Comparison of ENCODE assay signal across 8 mouse cellular contexts in the genomic region with DNA sequence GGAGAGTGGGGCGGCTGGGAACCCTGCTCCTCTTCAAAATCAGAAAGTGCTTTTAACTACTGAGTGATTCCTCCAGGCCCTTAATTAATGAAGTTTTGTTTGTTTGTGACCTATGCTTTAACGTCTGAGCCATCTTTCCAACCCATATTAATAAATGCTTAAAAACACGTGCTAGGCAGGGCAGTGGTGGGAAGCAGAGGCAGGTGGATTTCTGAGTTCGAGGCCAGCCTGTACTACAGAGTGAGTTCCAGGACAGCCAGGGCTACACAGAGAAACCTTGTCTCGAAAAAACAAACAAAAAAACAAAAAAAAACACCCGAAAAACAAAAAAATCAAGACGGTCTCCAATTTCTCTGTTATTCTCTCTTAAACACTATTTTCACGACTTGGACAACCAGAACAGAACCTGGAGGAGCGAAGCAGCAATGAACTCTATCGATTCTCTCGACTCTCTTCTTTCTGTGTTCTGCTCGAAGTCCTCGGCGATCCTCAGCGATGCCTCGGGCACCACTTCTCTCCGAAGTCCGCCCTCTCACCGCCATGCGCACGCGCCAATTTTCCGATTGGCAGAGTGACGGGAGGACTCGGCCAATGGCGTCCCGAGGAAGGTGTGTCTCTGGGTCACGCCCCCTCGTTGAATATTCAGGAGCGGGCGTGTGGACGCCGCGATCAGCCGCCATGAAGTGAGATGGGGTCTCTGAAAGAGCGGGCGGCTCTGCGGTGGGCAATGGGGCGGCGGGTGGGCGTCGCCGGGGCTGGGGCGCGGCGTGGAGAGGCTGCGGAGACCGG. TPM values are rescaled to one million over a fixed set of nuclear protein-coding genes. Genes with fewer than 3 reads are reported as not detected.
DNase-seq lines count a peak whose midpoint lies in the region; ATAC-seq and TF ChIP-seq lines count a peak whose summit lies in the region.

A gene (plus strand): TSS at position 634 of the 789 bp plus-strand sequence.

- peaks cover 54% of the 10 kb centered on the region for H3K36me3 ChIP-seq in G1E (replicated peaks)
- 0 out of 2 replicates have a peak, but pooled peaks cover 10% of the 10 kb centered on the region for H3K36me3 ChIP-seq in forebrain, embryonic 16.5 days (ENCODE audit: control insufficient read depth, insufficient read depth)
- peaks cover 37% of the 10 kb centered on the region for H3K36me3 ChIP-seq in lung, embryonic 14.5 days (ENCODE audit: insufficient read depth)
- H3K36me3 ChIP-seq in thymus, adult 2 months (ENCODE audit: control insufficient read depth, insufficient read depth, low read length), result peaks cover 12% of the 10 kb centered on the region

- peak; percentile 50; the same call in 1 of the 2 replicates for TF ChIP-seq POLR2A in olfactory bulb, adult 2 months (IDR thresholded peaks at IDR 0.05; ENCODE audit: insufficient read depth, low read depth, low read length)
- TF ChIP-seq POLR2A in thymus, adult 2 months (IDR thresholded peaks at IDR 0.05; ENCODE audit: control insufficient read depth, extremely low read depth, insufficient read depth, low read length, poor library complexity), result no peak

- TF ChIP-seq CTCF in G1E (IDR thresholded peaks at IDR 0.05; ENCODE audit: low read depth, low read length), result no peak
- TF ChIP-seq CTCF in layer of hippocampus, adult 2 months (conservative IDR thresholded peaks at IDR 0.05), result no peak
- TF ChIP-seq CTCF in lung, embryonic 14.5 days (IDR thresholded peaks at IDR 0.05; ENCODE audit: low read depth), result no peak
- TF ChIP-seq CTCF in olfactory bulb, adult 2 months (IDR thresholded peaks at IDR 0.05; ENCODE audit: insufficient read depth, low read depth, low read length), result no peak
- no peak for TF ChIP-seq CTCF in thymus, adult 2 months (IDR thresholded peaks at IDR 0.05; ENCODE audit: borderline replicate concordance, control insufficient read depth, extremely low read depth, insufficient read depth, low read length, poor library complexity)

- ATAC-seq in G1E (ENCODE audit: extremely low read depth, insufficient number of reproducible peaks, low FRiP score, poor library complexity, severe bottlenecking), result peak; percentile 100
- peak; percentile 97 for ATAC-seq in forebrain, embryonic 16.5 days
- ATAC-seq in lung, embryonic 14.5 days (ENCODE audit: insufficient read depth), result peak; percentile 98

- H3K4me1 ChIP-seq in G1E (ENCODE audit: insufficient read depth, low read depth, low read length), result peaks cover 25% of the 10 kb centered on the region
- peaks cover 17% of the 10 kb centered on the region for H3K4me1 ChIP-seq in forebrain, embryonic 16.5 days (replicated peaks; ENCODE audit: control insufficient read depth, insufficient read depth, low read length)
- no peaks in the 10 kb centered on the region; the same call in 1 of the 2 replicates for H3K4me1 ChIP-seq in lung, embryonic 14.5 days (ENCODE audit: insufficient read depth)
- H3K4me1 ChIP-seq in olfactory bulb, adult 2 months (ENCODE audit: control insufficient read depth, insufficient read depth, low read length), result peaks cover 8% of the 10 kb centered on the region
- peaks cover 7% of the 10 kb centered on the region; the same call in 1 of the 2 replicates for H3K4me1 ChIP-seq in thymus, adult 2 months (replicated peaks; ENCODE audit: control insufficient read depth, insufficient read depth, low read length)

- WGBS in forebrain, embryonic 16.5 days, result 7% methylated on average over 46 of the region's 48 CpGs
- 5% methylated on average over 48 of the region's 48 CpGs for WGBS in lung, embryonic 14.5 days
- WGBS in olfactory bulb, adult 2 months, result 6% methylated on average over 44 of the region's 48 CpGs
- WGBS in thymus, adult 2 months, result 7% methylated on average over 47 of the region's 48 CpGs

- H3K4me3 ChIP-seq in G1E (ENCODE audit: low read depth, low read length), result peak within 1 kb of the TSS; percentile 96
- peak within 1 kb of the TSS; percentile 95 for H3K4me3 ChIP-seq in forebrain, embryonic 16.5 days (replicated peaks; ENCODE audit: low read length)
- peak within 1 kb of the TSS; percentile 96 for H3K4me3 ChIP-seq in layer of hippocampus, adult 2 months
- peak within 1 kb of the TSS; percentile 74 for H3K4me3 ChIP-seq in lung, embryonic 14.5 days (ENCODE audit: low read depth, low read length)
- H3K4me3 ChIP-seq in olfactory bulb, adult 2 months (ENCODE audit: insufficient read depth, low read depth, low read length), result peak within 1 kb of the TSS; percentile 94
- H3K4me3 ChIP-seq in thymus, adult 2 months (ENCODE audit: control insufficient read depth, insufficient read depth, low read length), result peak within 1 kb of the TSS; percentile 79

- H3K9me3 ChIP-seq in G1E (replicated peaks), result no peaks in the 10 kb centered on the region
- H3K9me3 ChIP-seq in forebrain, embryonic 16.5 days (ENCODE audit: control insufficient read depth, low read length), result no peaks in the 10 kb centered on the region
- no peaks in the 10 kb centered on the region for H3K9me3 ChIP-seq in lung, embryonic 14.5 days (ENCODE audit: low read depth, low read length)

- intact Hi-C loops in heart, postnatal 36 days (cut with DNase I), result no loop called here

- peak within 1 kb of the TSS; percentile 84 for H3K9ac ChIP-seq in forebrain, embryonic 16.5 days (replicated peaks; ENCODE audit: low read depth, low read length)
- H3K9ac ChIP-seq in lung, embryonic 14.5 days, result peak within 1 kb of the TSS; percentile 83

- no peaks in the 10 kb centered on the region for H3K27me3 ChIP-seq in G1E (ENCODE audit: insufficient read depth, low read length)
- H3K27me3 ChIP-seq in forebrain, embryonic 16.5 days (replicated peaks; ENCODE audit: control insufficient read depth, insufficient read depth, low read length), result no peaks in the 10 kb centered on the region
- no peaks in the 10 kb centered on the region for H3K27me3 ChIP-seq in lung, embryonic 14.5 days (ENCODE audit: insufficient read depth, low read length)
- H3K27me3 ChIP-seq in thymus, adult 2 months (ENCODE audit: control insufficient read depth, insufficient read depth, low read length), result no peaks in the 10 kb centered on the region

- H3K27ac ChIP-seq in forebrain, embryonic 16.5 days (ENCODE audit: low read length), result peak within 1 kb of the TSS; percentile 53
- peak within 1 kb of the TSS; percentile 69 for H3K27ac ChIP-seq in layer of hippocampus, adult 2 months
- peak within 1 kb of the TSS; percentile 30; the same call in 1 of the 2 replicates for H3K27ac ChIP-seq in lung, embryonic 14.5 days (ENCODE audit: low read depth)
- no peak within 1 kb of the TSS for H3K27ac ChIP-seq in olfactory bulb, adult 2 months (ENCODE audit: insufficient read depth, low read depth, low read length)
- H3K27ac ChIP-seq in thymus, adult 2 months (ENCODE audit: control insufficient read depth, insufficient read depth, low read length), result no peak within 1 kb of the TSS

- DNase-seq in G1E (ENCODE audit: low spot score), result peak; percentile 98
- peak; percentile 98 to 99 for DNase-seq in cerebellum, adult 18-20 months
- peak; percentile 99 for DNase-seq in heart, postnatal 36 days
- peak; percentile 99 for DNase-seq in layer of hippocampus, adult 2 months (ENCODE audit: low spot score in 2 of 2)
- DNase-seq in lung, embryonic 14.5 days, result peak; percentile 100
- peak; percentile 99 for DNase-seq in thymus, adult 2 months

- H3K4me2 ChIP-seq in forebrain, embryonic 16.5 days (ENCODE audit: low read length), result peak within 1 kb of the TSS; percentile 87
- H3K4me2 ChIP-seq in lung, embryonic 14.5 days, result peak within 1 kb of the TSS; percentile 89

RNA-seq across cellular contexts. Expression of the gene that starts here (rescaled TPM):
- total RNA-seq in G1E (2014; fragmentation: Nextera tagmentation), result 17.2 and 18.4 TPM in 2 replicates
- 14.8 and 20.2 TPM in 2 replicates for total RNA-seq in G1E (2017)
- polyA plus RNA-seq in G1E (2012), result 36.0 and 40.6 TPM in 2 replicates
- 25.3 and 28.5 TPM in 2 replicates for polyA plus RNA-seq in forebrain, embryonic 16.5 days (2015; fragmentation: Nextera tagmentation; extraction: Ambion mirVana)
- 10 to 100 TPM; 11.8 to 12.0 TPM for total RNA-seq in heart, postnatal 36 days (2021)
- 10 to 100 TPM; 36.4 to 36.5 TPM for total RNA-seq in layer of hippocampus, adult 2 months (2021)
- 11.4 and 12.1 TPM in 2 replicates for polyA plus RNA-seq in lung, embryonic 14.5 days (2014; fragmentation: Nextera tagmentation; extraction: Ambion mirVana)
- not detected in 2 replicates for polyA plus RNA-seq in olfactory bulb, adult 2 months (2012; ENCODE audit: insufficient read depth, insufficient read length, low replicate concordance, missing spikeins)
- 134 and 137 TPM in 2 replicates for polyA plus RNA-seq in thymus, adult 2 months (2012; rRNA removed)

Comparison
In these comparisons a context has a peak if more than half of its experiments do, and no peak if none do; other contexts are left out.
1. H3K27ac ChIP-seq: peak in forebrain, embryonic 16.5 days (single experiment), layer of hippocampus, adult 2 months (single experiment) and lung, embryonic 14.5 days (single experiment); none in olfactory bulb, adult 2 months (single experiment) and thymus, adult 2 months (single experiment).
2. Peak in every context shown above with its lines, with median percentiles within 50 percentile points of each other: ATAC-seq, DNase-seq and H3K4me3 ChIP-seq.